Comparison of ENCODE assay signal across 11 mouse cellular contexts in the genomic region with DNA sequence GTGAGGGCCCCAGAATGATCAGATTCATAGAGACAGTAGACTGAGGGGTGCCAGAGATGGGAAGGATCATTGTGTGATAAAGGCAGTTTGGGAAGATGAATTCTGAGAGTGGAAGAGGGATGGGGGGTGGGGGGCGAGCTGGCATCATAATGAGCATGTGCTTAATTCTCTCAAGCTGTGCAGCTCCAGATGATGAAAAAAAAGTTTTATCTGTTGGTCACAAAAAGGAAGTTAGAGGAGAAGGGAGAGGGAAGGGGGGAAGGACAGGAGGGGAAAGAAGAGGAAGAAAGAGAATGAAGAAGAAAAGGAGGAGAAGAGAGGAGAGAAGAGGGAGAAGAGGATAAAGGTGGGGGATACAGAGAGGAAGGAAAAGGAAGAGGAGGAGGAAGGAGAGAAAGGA.
DNase-seq lines count a peak whose midpoint lies in the region; ATAC-seq and TF ChIP-seq lines count a peak whose summit lies in the region.
"Had no signal": no experiment of that assay in that cellular context is flagged by ENCODE, and none has a peak within 500 bp of the region (broad histone marks: within the 10 kb centered on the region; RNA-seq: fewer than 3 reads in every experiment).

No protein-coding gene starts in this region.

- TF ChIP-seq POLR2A in cortical plate, adult 2 months (IDR thresholded peaks at IDR 0.05; ENCODE audit: extremely low read depth, insufficient read depth, low read length) = no peak

- H3K9me3 ChIP-seq in forebrain, embryonic 15.5 days = no peaks in the 10 kb centered on the region
- H3K9me3 ChIP-seq in forebrain, embryonic 16.5 days (ENCODE audit: control insufficient read depth, low read length) = no peaks in the 10 kb centered on the region
- H3K9me3 ChIP-seq in heart, embryonic 15.5 days (replicated peaks) = no peaks in the 10 kb centered on the region
- H3K9me3 ChIP-seq: neural tube, embryonic 13.5 days had no signal

- 52% methylated on average over 1 of the region's 1 CpGs for WGBS in forebrain, embryonic 15.5 days
- 57% methylated on average over 1 of the region's 1 CpGs for WGBS in forebrain, embryonic 16.5 days
- whole genome bisulfite sequencing in heart, embryonic 15.5 days = 63% methylated on average over 1 of the region's 1 CpGs

- H3K36me3 ChIP-seq in forebrain, embryonic 15.5 days = no peaks in the 10 kb centered on the region
- no peaks in the 10 kb centered on the region for H3K36me3 ChIP-seq in forebrain, embryonic 16.5 days (ENCODE audit: control insufficient read depth, insufficient read depth)
- H3K36me3 ChIP-seq in heart, embryonic 15.5 days = no peaks in the 10 kb centered on the region
- H3K36me3 ChIP-seq: neural tube, embryonic 13.5 days had no signal

- no peak overlapping the region for H3K4me3 ChIP-seq in forebrain, embryonic 15.5 days
- H3K4me3 ChIP-seq in forebrain, embryonic 16.5 days (replicated peaks; ENCODE audit: low read length) = no peak overlapping the region
- no peak overlapping the region for H3K4me3 ChIP-seq in heart, embryonic 15.5 days
- H3K4me3 ChIP-seq in left cerebral cortex, adult 2 months = no peak overlapping the region
- H3K4me3 ChIP-seq in cortical plate, adult 2 months (ENCODE audit: insufficient read depth, low read length) = no peak overlapping the region
- H3K4me3 ChIP-seq: neural tube, embryonic 13.5 days had no signal

- H3K27ac ChIP-seq in forebrain, embryonic 15.5 days (replicated peaks) = peak overlapping the region; percentile 91; the same call in 1 of the 2 replicates
- no peak overlapping the region; the same call in 1 of the 2 replicates for H3K27ac ChIP-seq in forebrain, embryonic 16.5 days (ENCODE audit: low read length)
- H3K27ac ChIP-seq in heart, embryonic 15.5 days = peak overlapping the region; percentile 96
- peak overlapping the region; percentile 95 for H3K27ac ChIP-seq in left cerebral cortex, adult 2 months
- H3K27ac ChIP-seq in cortical plate, adult 2 months (ENCODE audit: insufficient read depth, low read length) = 0 out of 2 replicates have a peak overlapping the region, but pooled peaks have one; percentile 93

- no peak overlapping the region for H3K4me2 ChIP-seq in forebrain, embryonic 15.5 days (replicated peaks)
- no peak overlapping the region for H3K4me2 ChIP-seq in forebrain, embryonic 16.5 days (ENCODE audit: low read length)
- H3K4me2 ChIP-seq in heart, embryonic 15.5 days = no peak overlapping the region
- H3K4me2 ChIP-seq: neural tube, embryonic 13.5 days had no signal

- no peak for DNase-seq in heart, adult 18-20 months
- DNase-seq in left cerebral cortex, adult 2 months (ENCODE audit: extremely low spot score in 1 of 2, low spot score in 2 of 2) = no peak
- no peak for DNase-seq in left cerebral cortex, adult 11 months (ENCODE audit: low spot score)
- no peak for DNase-seq in thymus, adult 18-20 months

- H3K9ac ChIP-seq in forebrain, embryonic 15.5 days (replicated peaks) = no peak overlapping the region
- H3K9ac ChIP-seq in forebrain, embryonic 16.5 days (replicated peaks; ENCODE audit: low read depth, low read length) = no peak overlapping the region
- H3K9ac ChIP-seq in heart, embryonic 15.5 days = 0 out of 2 replicates have a peak overlapping the region, but pooled peaks have one; percentile 21
- H3K9ac ChIP-seq: liver, postnatal 0 days; neural tube, embryonic 13.5 days had no signal

- no peaks in the 10 kb centered on the region for H3K27me3 ChIP-seq in forebrain, embryonic 15.5 days
- no peaks in the 10 kb centered on the region for H3K27me3 ChIP-seq in forebrain, embryonic 16.5 days (replicated peaks; ENCODE audit: control insufficient read depth, insufficient read depth, low read length)
- H3K27me3 ChIP-seq in heart, embryonic 15.5 days = no peaks in the 10 kb centered on the region
- H3K27me3 ChIP-seq: CH12.LX; neural tube, embryonic 13.5 days had no signal

- TF ChIP-seq CTCF in left cerebral cortex, adult 2 months (IDR thresholded peaks at IDR 0.05) = no peak
- TF ChIP-seq CTCF in cortical plate, adult 2 months (IDR thresholded peaks at IDR 0.05; ENCODE audit: extremely low read depth, insufficient read depth, low read length) = no peak

- H3K4me1 ChIP-seq in forebrain, embryonic 15.5 days = peaks cover 24% of the 10 kb centered on the region
- H3K4me1 ChIP-seq in forebrain, embryonic 16.5 days (replicated peaks; ENCODE audit: control insufficient read depth, insufficient read depth, low read length) = peaks cover 26% of the 10 kb centered on the region
- H3K4me1 ChIP-seq in heart, embryonic 15.5 days (replicated peaks) = peaks cover 86% of the 10 kb centered on the region
- H3K4me1 ChIP-seq in cortical plate, adult 2 months (ENCODE audit: control insufficient read depth, insufficient read depth, low read length) = peaks cover 10% of the 10 kb centered on the region

- ATAC-seq in forebrain, embryonic 15.5 days (replicated peaks) = no peak
- ATAC-seq in forebrain, embryonic 16.5 days = no peak
- ATAC-seq in heart, embryonic 15.5 days (replicated peaks; ENCODE audit: insufficient number of reproducible peaks, insufficient read depth, low FRiP score, low read depth) = no peak

- intact Hi-C loops in left cerebral cortex, adult 2 months (cut with DNase I) = no loop called here
